Mouse (Mus musculus) cerebellum, adult 18-20 months (tissue): Measurements from ENCODE around the gene Acer1.
A peak's percentile ranks its signal among the peaks of the same experiment; 100 is the strongest.

Source experiments
- DNase-seq, 2 experiments: peaks; one replicate each; pipeline ENCODE4 v3.0.0; 2021

Acer1 gene

DNA sequence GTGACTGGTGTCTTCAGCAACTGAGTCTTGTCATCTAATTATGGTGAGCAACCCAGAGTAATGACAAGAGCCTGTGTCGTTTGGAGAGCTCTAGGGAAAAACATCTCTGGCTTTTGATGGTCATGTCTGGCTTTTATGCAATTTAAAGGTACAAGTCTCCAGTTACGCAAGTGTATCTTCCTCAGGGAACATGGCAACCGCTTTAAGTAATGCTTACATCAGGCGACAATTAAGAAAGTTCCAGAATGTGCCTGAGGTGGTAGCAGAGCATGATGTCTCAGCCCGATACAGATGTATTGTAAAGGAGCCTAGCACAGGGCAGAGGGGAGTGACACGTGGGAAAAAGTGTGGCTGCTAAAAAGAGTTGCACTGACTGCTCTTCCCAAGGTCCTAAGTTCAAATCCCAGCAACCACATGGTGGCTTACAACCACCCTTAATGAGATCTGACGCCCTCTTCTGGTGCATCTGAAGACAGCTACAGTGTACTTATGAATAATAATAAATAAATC, 7.0 kb upstream of the Acer1 start:
- no peak for DNase-seq

DNA sequence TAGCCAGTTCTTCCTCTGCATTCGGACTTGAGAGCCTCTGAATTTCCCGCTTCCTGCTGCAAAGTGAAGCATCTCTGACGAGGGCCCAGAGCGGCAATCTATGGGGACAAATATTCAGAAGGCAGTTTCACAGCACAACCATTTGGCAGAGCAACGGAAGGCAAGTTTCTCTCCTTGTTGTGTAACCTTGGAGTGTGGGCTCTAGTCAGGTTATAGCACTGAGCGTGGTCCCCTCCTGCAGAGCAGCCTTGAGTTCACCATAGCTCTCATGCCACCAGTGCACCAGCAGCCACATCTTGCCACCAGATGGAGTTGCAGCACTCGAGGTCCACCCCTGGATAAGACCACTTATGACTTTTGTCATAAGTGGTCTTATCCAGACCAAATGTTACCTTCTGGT, 6.5 kb upstream of the Acer1 start:
- DNase-seq, result no peak

DNA sequence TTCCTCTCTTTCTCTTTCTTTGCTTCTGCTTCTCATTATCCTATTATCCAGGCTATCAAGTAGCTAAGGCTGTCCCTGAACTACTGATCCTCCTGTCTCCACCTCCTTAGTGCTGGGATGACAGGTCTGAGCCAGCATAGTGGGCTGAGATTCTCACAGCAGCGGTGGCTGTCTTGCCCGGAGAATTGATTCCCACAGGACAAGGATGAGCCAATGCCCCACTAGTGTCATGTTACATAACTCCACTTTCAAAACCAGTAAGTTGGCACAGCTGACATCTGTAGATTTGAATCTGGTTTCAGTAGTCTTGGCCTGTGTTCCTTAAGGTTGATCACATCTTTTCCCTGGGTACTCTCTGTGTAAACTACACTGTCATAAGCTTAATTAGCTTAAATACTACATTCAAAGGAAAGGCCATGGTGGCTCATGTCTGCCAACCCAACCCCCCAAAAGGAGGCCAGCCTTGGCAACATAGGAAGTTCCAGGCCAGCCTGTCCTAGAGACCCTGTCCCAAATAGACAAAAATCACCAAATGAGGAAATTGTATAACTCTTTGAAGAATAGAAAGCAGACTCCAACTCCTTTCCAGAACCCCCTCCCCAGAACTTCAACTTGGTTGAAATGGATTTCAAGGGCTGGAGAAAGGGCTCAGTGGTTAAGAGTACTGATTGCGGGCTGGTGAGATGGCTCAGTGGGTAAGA, 4.3 kb upstream of the Acer1 start:
- no peak for DNase-seq

DNA sequence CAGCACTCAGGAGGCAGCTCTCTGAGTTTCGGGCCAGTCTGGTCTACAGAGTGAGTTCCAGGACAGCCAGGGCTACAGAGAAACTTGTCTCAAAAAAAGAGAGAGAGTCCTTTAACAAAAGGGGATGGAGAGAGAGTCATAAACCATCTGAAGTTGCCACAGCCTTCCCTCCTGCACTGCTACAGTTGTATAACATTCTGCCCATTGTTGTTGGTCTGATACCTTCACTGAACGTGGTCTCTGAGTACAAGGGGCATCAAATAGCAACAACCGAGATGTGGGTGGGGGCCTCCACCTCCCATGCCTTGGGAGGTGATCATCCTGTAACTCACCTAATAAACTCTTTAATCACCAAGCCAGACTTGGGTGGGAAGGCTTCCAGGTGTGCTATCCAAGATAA, 3.7 kb upstream of the Acer1 start:
- no peak for DNase-seq

DNA sequence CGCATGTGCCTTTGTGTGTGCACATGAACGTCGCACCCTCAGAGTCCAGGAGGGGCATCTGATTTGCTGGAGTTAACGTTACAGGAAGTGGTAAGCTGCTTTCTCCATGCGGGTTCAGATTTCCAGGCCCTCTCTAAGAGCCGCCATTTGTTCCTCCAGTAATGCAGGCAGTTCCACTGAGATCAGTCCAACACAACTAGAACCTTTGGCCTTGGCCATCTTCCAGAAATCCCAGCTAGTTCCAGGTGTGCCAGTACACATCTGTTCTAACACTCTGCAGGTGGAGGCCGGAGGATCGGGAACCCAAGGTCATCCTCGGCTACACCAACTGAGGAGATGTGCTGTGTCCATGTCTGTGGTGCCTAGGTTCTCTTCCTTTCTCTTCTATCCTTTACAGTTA, 3.0 kb upstream of the Acer1 start:
- DNase-seq, result no peak

DNA sequence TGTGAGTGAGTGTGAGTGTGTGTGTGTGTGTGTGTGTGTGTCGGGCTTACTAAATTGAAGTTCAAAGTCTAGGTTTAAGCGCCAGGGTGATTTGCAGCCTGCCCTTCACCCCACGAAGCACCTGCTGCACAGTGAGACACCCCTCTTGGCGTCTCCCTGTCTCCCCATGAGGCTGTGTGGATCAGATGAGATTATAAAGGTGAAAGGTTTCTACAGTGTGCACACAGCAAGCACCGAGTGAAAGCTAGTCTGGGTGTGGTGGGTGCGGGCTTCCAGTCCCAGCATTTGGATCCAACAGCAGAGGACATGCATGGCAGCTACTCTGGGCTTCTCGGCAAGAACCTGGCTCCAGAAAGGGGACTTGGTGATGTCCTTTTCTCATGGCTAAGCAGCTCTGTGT, 877 bp downstream of the Acer1 start:
- DNase-seq, result no peak

DNA sequence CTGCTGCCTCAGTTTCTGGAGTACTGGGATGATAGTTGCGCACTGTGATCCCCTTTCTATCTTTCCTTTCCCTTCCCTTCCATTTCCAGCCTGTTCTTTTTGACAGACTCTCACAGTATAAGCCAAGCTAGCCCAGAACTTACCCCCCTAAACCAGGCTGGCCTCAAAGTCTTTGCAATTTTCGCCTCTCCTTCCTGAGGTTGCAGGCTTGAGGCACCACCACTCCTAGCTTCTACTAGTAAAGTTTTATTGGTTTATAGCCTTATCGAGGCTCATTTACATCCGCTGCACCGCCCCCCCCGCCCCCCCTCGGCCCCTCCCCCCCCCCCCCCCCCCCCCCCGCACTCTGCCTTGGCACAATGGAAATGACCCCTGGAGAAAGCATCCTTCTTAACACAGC, 2.4 kb downstream of the Acer1 start:
- DNase-seq, result no peak

DNA sequence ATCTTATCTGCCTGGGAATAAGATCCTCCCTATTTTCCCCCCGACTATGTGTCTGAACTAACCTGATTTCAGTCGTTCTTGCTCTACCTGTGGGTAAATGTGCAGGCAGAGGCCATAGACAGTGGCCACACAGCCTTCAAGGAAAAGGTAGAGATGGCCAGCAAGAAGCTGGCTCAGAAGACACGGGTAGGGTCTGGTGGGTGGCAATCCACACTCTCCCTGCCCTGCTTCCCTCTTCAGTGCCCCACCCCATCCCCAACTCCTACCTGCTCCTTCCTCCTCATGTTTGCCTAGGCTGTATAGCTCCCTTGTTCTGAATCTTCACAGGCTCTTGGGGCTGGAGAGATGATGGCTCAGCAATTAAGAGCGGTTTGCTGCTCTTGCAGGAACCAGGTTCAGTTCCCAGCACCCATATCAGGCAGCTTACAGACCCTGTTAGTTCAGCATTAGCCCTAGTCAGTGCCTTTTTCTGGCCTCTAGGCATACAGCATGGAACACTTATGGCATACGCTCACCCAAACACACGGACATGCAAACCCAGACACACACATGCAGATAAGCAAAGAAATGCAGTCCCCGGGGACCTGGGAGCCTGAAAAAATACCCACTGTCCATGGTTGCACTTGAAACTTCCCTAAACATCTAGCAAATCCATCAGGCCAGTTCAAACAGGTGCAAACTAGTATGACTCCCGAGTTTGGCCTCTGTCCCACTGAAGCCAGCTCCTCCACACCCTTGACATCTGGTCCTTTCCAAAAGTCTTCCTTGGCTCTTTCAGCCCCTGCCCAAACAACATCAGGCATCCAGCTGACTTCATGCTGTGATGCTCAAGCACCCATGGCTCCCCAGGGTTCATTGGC, 5.2 kb downstream of the Acer1 start:
- no peak for DNase-seq

DNA sequence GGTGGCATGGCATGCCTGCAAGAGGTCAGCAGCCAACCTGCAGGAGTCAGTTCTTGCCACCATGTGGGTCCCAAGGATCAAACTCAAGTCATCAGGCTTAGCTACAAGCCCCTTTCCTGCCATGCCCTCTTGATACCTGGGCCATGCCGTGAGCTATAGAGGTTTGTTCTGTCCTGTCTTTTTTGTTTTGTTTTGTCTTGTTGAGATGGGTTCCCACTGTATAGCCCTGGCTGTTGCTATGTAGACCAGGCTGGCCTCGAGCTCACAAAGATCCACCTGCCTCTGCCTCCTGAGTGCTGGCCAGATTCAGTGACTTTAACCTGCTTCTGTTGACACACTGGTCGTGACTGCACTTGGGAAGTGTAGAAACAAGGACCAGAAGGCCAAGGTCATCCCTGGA, 6.5 kb downstream of the Acer1 start:
- DNase-seq, result no peak

DNA sequence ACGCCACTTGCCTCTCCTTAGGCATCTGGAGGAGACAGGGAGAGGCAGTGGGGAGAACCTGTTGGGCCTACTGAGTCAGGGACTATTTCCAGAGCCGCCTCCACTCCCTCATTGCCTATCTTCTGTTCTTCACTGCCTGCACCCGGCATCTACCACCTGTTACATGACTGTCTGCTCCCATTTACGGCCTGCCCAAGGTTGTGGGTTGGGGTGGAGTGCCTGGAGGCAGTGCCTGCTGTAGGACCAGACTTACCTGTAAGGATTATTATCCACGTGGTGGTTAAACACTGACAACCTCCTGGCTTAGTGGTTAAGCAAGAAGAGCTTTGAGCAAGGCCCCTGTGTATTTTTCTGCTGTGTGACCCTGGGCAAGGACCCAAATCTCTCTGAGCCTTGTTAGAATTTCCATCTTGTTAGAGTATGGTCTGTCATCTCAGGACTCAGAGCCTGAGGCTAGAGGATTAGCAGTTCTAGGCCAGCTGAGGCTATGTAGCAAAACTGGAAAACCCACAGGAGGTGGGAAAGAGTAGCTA, 7.2 kb downstream of the Acer1 start:
- DNase-seq, result no peak

DNA sequence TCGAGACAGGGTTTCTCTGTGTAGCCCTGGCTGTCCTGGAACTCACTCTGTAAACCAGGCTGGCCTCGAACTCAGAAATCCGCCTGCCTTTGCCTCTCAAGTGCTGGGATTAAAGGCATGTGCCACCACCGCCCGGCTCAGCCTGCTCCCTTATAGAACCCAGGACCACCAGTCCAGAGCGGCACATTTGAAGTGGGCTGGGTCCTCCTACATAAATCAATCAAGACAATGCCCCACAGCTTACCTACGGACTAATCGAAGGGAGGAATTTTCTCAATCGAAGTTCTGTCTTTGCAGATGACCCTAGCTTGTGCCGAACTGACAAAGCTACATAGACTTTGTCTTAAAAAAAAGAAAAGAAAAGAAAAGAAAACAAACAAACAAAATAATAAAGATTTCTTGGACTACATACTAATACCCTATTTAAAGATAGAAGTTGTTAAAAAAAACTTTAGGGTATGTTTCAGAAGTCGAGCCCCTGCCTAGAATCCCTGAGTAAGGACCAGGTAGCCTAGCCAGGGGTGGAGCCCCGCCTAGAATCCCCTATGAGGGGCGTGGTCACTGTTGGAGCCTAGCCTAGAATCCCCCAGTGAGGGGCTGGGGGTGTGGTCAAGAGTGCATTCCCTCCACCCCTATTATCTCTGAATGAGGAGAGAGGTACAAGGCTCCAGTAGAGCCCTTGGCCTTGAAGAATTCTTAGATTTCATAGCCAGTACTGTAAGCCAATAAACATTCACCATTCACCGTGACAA, 7.8 kb downstream of the Acer1 start:
- no peak for DNase-seq

DNA sequence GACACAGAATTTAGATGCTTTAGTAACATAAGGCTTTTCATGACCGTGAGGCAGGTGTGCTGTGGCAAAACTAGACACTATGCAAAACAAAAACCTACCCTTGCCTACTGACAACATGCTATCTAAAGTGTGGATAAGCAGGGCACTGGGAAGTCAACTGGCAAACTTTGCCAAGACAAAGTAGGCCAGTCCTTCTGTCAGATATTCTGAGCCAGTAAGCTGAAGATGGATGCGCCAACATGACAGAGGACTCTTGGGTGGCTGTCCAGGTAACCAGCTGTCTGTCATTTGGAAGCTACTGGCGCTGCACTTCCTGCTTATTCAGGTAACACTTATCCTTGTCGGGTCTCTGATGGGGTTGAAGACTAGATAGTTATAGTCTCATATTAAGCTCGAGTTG, 11.8 kb downstream of the Acer1 start:
- no peak for DNase-seq

DNA sequence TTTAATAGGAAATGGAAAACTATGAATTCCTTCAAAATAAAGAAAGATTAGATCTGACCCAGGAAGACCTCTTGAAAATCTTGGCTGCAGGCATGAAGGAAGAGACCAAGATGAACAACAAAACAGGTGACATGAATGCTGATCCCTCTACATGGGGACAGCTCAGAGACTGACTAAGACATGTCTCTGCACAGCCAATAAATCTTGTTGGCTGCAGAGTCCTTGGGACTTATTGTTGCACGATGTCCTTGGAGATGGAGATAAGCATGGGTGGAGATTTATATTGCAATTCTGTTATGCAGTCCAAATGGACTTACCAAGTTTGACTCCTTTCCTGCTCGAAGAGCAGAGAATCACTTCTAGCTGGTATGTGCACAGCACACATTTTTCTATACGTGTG, 12.6 kb downstream of the Acer1 start:
- no peak for DNase-seq

DNA sequence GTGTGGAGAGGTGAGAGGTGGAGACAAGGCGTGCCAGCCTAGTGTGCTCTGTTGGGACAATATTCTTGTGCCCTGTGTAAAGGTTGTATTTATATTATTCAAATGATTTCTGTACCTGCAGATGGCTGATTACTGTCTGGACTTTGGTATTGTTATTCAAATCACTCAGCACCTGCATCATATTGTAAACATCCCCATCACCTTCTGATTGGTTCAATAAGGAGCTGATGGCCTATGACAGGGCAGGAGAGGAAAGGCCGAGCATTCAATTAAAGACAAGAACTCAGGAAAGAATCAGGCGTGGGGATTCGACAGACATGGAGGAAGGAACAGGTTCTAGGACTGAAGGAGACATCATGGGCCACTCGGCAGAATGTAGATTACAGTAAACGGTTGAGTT, 18.3 kb downstream of the Acer1 start:
- no peak for DNase-seq

DNA sequence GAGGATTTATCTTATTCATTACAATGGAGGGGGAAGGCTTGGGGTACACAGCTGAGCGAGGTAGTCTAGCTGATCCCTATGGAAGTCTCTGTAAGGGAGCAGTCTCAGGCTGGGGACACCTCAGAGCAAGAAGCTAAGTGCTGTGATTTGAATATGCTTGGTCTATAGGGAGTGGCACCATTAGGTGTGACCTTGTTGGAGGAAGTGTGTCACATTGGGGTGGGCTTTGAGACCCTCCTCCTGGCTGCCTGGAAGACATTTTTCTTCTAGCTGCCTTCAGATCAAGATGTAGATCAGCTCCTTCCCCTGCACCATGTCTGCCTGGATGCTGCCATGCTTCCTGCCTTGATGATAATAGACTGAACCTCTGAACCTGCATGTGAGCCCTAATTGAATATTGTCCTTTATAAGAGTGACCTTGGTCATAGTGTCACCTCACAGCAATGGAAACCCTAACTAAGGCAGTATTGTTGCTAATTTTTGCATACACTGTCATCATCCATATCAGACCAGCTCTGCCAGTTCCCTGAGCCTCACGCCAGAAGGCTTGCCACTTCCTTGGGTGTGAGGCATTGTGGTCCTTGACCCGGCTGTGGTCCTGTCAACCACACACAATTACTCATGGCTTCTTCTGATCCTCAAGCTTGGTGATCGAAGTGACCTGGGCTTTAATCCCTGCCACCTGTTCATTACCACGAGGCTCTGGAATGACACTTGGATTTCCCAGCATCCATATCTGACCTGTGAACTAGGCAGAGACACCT, 19.1 kb downstream of the Acer1 start:
- no peak for DNase-seq

DNA sequence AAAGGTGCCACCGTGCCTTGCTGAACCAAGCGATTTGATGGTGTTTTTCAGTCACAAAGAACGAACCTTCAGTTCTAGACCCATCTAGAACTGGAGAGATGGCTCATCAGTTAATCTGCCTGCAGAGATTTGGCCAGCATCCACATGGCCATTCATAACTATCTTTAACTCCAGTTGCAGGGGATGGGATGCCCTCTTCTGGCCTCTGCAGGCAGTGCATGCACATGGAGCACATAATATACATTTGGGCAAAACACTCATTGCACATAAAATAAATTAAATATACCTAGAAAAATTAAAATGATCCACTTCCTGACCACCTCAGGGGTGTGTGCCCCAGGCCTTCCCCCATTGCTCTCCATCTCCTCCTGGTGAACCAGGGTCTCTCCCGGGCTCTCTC, 20.0 kb downstream of the Acer1 start:
- no peak for DNase-seq

DNA sequence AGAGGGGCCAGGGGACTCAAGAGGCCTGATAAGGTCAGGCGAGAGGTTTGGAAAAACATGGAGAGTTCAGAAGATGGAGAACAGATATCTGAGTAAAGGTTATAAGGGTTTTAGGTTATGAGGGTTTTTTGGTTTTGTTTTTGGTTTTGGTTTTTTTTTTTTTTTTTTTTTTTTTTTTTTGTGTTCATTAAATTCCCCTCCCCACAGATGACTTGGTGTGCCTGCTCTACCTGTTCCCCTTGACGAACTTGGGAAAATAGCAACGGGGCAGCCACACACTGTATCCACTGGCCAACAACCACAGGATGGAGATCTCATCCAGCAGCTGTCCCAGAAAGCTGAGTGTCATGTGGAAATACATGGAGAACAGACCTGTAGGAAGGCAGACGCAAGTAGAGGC, 23.3 kb downstream of the Acer1 start:
- DNase-seq, result no peak

DNA sequence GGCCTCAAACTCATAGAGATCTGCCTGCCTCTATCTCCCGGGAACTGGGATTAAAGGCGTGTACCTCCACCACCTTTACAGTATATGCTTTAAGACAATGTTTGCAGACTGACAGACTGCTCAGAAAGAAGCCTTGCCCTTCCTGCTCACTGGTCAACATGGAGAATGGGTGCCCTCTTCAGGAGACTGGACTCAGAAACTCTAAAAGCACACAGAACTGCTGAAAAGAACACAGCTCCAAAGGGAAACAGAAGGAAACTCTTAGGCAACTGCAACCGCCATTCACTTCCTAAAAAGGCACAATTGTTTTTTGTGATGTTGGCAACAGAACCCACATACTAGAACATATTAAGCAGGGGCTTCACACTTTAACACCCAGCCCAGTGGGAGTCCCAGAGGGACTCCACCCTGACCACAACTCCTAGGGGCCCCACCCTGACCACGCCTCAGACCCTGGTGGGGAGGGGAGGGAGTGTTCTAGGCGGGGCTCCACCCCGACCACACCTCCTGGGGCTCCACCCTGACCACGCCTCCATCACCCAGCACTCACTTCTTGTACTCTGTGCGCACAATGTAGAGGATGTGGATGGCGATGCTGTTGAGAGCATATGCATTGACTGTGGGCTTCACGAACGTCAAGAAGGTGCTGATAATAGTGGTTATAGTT, 24.0 kb downstream of the Acer1 start:
- no peak for DNase-seq

DNA sequence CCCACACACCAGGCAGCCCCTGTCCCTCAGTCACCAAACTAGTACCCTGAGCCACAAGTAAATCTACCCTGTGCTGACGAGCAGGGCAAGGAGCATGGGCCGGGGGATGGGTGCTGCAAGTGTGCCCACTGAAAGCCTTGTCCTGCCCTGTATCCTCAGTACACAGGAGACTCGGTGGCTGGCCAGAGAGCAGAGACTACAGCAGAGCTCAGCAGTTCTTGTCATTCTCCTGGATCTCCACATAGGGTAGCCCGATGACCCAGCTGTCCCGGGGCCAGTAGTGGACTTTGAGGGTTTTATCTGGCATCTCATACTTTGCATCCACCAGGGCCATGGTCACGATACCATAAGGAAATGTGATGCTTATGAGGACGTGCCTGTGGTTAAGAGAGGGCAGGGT, 27.1 kb downstream of the Acer1 start:
- DNase-seq, result no peak

DNA sequence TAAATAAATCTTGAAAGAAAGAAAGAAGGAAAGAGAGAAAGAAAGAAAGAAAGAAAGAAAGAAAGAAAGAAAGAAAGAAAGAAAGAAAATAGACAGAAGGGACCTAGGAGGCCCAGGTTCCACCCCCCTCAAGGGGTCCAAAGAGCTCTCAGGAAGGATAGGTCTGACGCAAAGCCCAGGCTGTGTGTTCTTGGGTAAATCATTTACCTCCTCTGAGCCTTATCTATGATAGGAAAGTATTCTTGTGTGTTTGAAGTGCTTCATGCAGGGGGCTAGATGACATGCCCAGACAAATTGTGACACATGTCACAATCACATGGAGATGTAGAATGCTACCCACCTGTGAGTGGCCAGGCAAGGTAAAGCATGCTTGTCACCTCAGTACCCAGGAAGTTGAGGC, 29.3 kb downstream of the Acer1 start:
- no peak for DNase-seq

DNA sequence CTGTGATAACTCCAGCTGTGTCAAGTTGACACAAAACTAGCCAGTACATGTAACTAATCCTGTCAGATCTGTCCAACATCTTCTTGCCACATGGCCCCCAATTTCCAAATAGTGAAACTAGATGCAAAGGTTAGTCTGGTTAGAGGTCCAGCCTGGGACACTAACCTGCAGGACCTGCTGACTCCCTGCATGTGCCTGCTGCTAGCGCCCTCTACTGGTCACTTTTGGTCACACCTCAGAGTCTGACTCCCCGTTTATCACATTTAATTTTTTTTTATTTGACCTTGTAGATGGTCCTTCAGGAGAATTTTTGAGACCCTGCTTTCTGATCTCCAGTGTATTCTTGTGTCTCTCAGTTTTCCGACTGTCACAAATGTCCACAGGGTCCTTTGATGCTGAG, 31.0 kb downstream of the Acer1 start:
- DNase-seq, result peak; percentile 75 to 76

DNA sequence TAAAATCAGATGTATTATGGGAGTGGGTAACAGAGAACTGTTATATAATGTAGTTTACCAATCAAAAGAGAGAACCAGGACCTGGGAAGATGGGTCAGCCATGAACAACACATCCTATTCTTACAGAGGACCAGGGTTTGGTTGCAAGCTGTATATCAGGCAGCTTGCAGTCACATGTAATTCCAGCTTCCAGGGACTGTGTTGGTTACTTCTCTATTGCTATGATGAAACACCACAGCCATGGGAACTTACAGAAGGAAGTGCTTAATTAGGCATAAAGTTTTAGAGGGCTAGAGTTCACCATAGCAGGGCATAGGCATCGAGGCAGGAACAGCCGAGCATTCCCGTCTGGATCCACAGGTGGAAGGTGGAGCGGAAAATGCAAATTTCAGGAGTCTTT, 43.2 kb downstream of the Acer1 start:
- no peak for DNase-seq
